Mouse (Mus musculus): ENCODE results near the gene Sbno1.

The Sbno1 gene

DNA sequence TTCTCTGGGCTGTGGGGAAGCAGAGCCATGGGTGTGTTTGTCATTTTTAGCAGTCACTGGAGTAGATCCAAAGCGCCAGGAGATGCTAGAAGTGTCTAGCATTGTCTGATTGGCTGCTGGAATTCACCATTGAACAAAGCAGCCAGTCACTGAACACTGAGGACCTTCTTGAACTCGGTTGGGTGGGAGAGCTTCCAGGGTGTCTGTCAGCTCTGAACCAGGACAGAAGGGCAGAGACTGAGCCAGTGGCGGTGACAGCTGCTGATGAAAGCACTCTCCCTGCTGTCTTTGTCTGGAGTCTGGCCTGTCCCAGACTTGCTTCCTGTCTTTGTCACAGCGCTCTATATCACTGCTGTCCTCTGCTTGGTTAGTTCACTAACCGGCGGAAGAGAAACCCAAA, 91.4 kb downstream of the Sbno1 start:
- peak; percentile 66 to 77 for DNase-seq (ENCODE audit: low spot score in 2 of 2)

GRCm38 (mm10) chr5:124330086-124330485, 95.7 kb downstream of the Sbno1 start:
- DNase-seq (ENCODE audit: low spot score in 2 of 2), result no peak

GRCm38 (mm10) chr5:124327510-124328364, 98.1 kb downstream of the Sbno1 start, which contains the start of the genes Mphosph9 and 2810006K23Rik:
Gene Mphosph9 (minus strand): TSS chr5:124327972.
Gene 2810006K23Rik (plus strand): TSS chr5:124328089.
- DNase-seq (ENCODE audit: low spot score in 2 of 2), result peak; percentile 99

GRCm38 (mm10) chr5:124326829-124327228, 99.0 kb downstream of the Sbno1 start:
- DNase-seq (ENCODE audit: low spot score in 2 of 2), result peak in 1 of 2 experiments; percentile 17
